Mouse (Mus musculus) spleen, adult 2 months (tissue): ENCODE results near the gene Olfr1129. TPM values are rescaled to one million over a fixed set of nuclear protein-coding genes. Genes with fewer than 3 reads are reported as not detected.
"Not testable (repeated sequence)": the region's sequence is repeated elsewhere in the genome, so short reads cannot be mapped to it uniquely, and the experiment has no call there.

Experiments used
- DNase-seq, 2 experiments: peaks; one replicate each; pipeline versions ENCODE4 v3.0.0 to v3.0.0-alpha.2; 2012 to 2021; ENCODE audit warnings: low spot score in 2 of 2, low read depth in 1 of 2
- H3K27ac ChIP-seq: fragments of 200-500 bp; 2 replicates; pipeline ENCODE4 v1.5.1; 2012; ENCODE audit warnings: low read length, inconsistent platforms; ENCODE audit not compliant: insufficient read depth
- H3K27me3 ChIP-seq: fragments of 200-500 bp; 2 replicates; pipeline ENCODE4 v1.6.1; 2012; ENCODE audit warnings: mild to moderate bottlenecking, moderate library complexity, low read length, inconsistent platforms; ENCODE audit not compliant: control insufficient read depth, insufficient read depth
- H3K36me3 ChIP-seq: fragments of 200-500 bp; 2 replicates; pipeline ENCODE4 v1.6.1; 2012; ENCODE audit warnings: mild to moderate bottlenecking, low read length, inconsistent platforms; ENCODE audit not compliant: control insufficient read depth, insufficient read depth
- H3K4me1 ChIP-seq: fragments of 200-500 bp; 2 replicates; pipeline ENCODE4 v1.6.1; 2011; ENCODE audit warnings: inconsistent platforms; ENCODE audit not compliant: control insufficient read depth, insufficient read depth, insufficient read length
- H3K4me3 ChIP-seq: fragments of 200-500 bp; 2 replicates; pipeline ENCODE4 v1.5.1; 2011; ENCODE audit warnings: mild to moderate bottlenecking, inconsistent platforms; ENCODE audit not compliant: insufficient read depth, insufficient read length; ENCODE audit errors: extremely low read depth
- CTCF ChIP-seq: fragments of 200-500 bp; IDR thresholded peaks from 2 replicates; pipeline ENCODE4 v1.5.1; 2011; ENCODE audit warnings: mild to moderate bottlenecking, inconsistent platforms; ENCODE audit not compliant: insufficient read depth, insufficient read length, insufficient replicate concordance; ENCODE audit errors: extremely low read depth
- POLR2A ChIP-seq: fragments of 200-500 bp; IDR thresholded peaks from 2 replicates; pipeline ENCODE4 v1.6.1; 2011; ENCODE audit warnings: low read depth, low read length, inconsistent platforms
- WGBS: fragments of 180-500 bp; shearing (Covaris S2); methylation state at CpG from one replicate; pipeline ENCODE4 v1.1.7; 2018; 5-methylcytosine and 5-hydroxymethylcytosine counted together
- polyA plus RNA-seq: library from polyadenylated mRNA; depleted of rRNA; stranded (reverse); fragments of >200 nt; gene quantifications from 2 replicates; pipeline ENCODE4 v1.2.3, GENCODE M21; 2012; rRNA removed

Gene Olfr1129
- polyA plus RNA-seq: not detected in 2 replicates

DNA sequence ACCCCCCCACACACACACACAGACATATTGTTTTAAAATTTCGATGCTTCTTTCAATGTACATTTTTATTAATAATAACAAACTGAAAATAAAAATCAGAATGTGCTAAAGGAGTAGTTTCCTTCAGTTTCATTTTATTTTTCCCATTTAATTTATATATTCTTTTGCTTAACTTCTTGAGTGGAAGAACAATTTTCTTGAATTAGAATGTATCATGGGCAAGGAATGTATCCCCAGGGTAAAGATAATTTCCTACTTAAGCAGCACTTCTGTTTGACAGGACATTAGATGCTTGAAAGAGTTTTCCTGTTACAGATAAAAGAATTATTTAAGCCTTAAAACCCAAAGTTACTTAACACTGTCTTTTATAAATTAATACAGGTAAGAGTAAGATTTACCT lies at the start of gene Olfr1129:
Olfr1129 (plus strand) TSS at position 301 of the 400 bp plus-strand sequence.
- H3K4me3 ChIP-seq, H3K4me1 ChIP-seq, H3K27me3 ChIP-seq, H3K27ac ChIP-seq, H3K36me3 ChIP-seq, DNase-seq: not testable (repeated sequence)
- 67% methylated on average over 1 of the region's 1 CpGs for WGBS

DNA sequence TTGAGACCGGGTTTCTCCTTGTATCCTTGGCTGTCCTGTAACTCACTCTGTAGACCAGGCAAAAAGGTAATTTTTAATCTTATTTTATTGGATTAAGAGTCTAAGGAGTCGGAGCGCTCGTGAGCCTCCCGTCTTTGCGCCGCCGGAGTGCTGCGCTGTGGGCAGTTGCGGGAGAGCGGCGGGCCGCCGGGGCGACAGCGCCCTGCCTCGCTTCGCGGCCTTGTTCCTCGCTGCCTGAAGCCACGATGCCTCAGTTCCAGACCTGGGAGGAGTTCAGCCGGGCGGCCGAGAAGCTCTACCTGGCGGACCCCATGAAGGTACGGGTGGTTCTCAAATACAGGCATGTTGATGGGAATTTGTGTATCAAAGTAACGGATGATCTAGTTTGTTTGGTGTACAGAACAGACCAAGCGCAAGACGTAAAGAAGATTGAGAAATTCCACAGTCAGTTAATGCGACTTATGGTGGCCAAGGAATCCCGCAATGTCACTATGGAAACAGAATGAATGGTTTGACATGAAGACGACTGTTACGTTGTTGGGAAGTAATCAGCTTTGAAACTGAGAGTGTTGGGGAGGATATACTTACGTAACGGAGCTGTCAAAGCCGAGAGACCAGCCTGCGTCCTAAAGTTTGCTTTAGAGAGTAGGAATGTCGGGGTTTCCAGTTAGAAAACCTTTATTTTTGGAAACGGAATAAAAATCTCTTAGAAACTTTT lies 47.6 kb upstream of the Olfr1129 start:
- H3K27me3 ChIP-seq, H3K4me3 ChIP-seq, H3K4me1 ChIP-seq, DNase-seq, H3K27ac ChIP-seq, H3K36me3 ChIP-seq: not testable (repeated sequence)
- 42% methylated on average over 39 of the region's 39 CpGs for WGBS

DNA sequence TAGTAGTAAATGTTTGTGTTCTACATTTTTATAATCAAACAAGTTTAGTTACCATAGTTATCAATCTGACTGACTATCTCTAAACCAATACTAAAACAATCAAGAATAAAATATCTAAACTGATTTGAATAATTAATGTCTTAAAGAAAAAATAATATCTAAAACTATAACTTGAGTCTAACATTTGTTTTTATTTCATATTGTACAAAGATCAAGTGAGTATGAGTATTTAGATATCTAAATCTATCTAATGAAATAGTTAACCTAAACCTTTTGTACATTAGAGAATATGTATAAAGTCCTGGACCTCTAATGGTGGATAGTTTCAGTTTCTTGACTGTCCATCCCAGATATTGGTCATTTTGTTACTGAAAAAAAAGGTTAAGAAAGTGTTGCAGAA lies 42.2 kb upstream of the Olfr1129 start, which contains the start of gene Olfr153:
Olfr153 (plus strand) TSS at position 301 of the 400 bp plus-strand sequence.
- Histone ChIP-seq H3K4me1 (no peaks in the 10 kb centered on the region), H3K36me3 (no peaks in the 10 kb centered on the region), H3K27me3 (no peaks in the 10 kb centered on the region), H3K4me3 (no peak within 1 kb of the TSS), H3K27ac (no peak within 1 kb of the TSS)
- no peak for TF ChIP-seq POLR2A
- TF ChIP-seq CTCF: no peak
- no peak for DNase-seq

DNA sequence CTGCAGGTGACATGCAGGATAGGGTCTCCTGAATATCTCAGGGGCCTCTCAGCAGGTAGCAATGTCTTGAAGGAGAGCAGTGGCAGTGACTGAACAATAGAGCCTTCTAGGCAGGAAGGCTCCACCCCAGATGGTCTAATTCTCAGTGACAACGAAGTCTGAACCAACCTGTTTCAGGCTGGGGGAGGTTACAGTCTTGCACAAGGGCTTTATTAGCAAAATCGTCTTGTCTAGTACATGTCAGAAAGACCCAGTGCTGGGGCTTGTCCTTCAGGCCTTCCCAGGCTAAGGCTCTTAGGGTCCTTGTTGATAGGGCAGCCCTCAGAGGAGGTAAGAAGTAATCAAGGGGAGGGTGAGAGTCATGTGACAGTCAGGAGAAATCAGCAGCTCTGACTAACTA lies 38.9 kb upstream of the Olfr1129 start:
- H3K27ac ChIP-seq: no peak overlapping the region
- H3K27me3 ChIP-seq: no peaks in the 10 kb centered on the region
- no peak overlapping the region for H3K4me3 ChIP-seq
- WGBS: 72% methylated on average over 2 of the region's 2 CpGs
- TF ChIP-seq CTCF (no peak), POLR2A (no peak)
- no peaks in the 10 kb centered on the region for H3K36me3 ChIP-seq
- no peaks in the 10 kb centered on the region for H3K4me1 ChIP-seq
- no peak for DNase-seq

DNA sequence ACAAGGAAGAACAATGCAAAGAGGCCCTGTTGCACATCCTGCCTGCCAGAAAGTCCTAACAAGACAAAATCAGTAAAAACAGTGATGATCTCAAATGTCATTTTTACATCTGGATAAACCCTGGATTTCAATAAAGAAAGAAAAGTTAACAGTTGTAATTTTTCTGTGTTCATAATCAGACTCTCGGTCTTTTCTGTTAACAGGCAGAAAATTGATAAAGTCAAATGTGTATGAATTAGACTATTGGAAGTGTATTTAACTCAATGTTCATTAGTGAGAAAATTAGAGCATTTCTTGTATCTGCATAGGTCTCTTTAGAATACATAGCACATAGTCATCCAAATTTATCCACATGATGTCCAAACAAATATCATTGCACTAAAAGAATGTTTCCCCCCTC lies 28.3 kb upstream of the Olfr1129 start, which contains the start of gene Olfr1128:
Olfr1128 (minus strand) TSS at position 101 of the 400 bp plus-strand sequence.
- Histone ChIP-seq H3K4me1 (no peaks in the 10 kb centered on the region), H3K4me3 (no peak within 1 kb of the TSS), H3K36me3 (no peaks in the 10 kb centered on the region), H3K27ac (no peak within 1 kb of the TSS), H3K27me3 (no peaks in the 10 kb centered on the region)
- DNase-seq: no peak
- 89% methylated on average over 1 of the region's 1 CpGs for WGBS
- TF ChIP-seq CTCF (no peak), POLR2A (no peak)

DNA sequence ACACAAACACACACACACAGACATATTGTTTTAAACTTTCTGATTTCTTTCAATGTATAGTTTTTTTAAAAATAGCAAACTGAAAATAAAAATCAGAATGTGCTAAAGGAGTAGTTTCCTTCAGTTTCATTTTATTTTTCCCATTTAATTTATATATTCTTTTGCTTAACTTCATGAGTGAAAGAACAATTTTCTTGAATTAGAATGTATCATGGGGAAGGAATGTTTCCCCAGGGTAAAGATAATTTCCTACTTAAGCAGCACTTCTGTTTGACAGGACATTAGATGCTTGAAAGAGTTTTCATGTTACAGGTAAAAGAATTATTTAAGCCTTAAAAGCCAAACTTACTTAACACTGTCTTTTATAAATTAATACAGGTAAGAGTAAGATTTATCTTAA lies 32.2 kb downstream of the Olfr1129 start, which contains the start of gene Olfr1130:
Olfr1130 (plus strand) TSS at position 301 of the 400 bp plus-strand sequence.
- H3K27me3 ChIP-seq, H3K36me3 ChIP-seq, H3K4me1 ChIP-seq, H3K4me3 ChIP-seq, DNase-seq, H3K27ac ChIP-seq: not testable (repeated sequence)

DNA sequence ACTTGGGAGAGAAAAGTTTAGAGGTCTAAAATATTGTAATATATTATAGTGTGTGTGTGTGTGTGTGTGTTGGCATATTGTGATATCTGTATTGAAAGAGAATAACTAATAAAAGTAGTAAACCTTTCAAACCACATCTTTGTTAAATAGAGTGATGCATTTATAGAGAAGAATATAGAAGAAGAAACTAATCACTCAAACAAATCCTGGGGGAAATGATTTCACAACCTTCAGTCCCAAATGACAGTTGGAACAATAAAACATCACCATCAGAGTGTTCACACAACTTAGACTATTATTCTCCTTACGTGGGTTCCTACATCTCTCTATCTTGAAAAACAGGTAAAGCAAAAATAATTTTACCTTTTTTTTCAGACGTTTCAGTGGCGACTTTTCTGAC lies 53.1 kb downstream of the Olfr1129 start, which contains the start of gene Olfr1131:
Olfr1131 (plus strand) TSS at position 301 of the 400 bp plus-strand sequence.
- Histone ChIP-seq H3K27ac (no peak within 1 kb of the TSS), H3K4me3 (no peak within 1 kb of the TSS), H3K36me3 (no peaks in the 10 kb centered on the region), H3K4me1 (no peaks in the 10 kb centered on the region), H3K27me3 (no peaks in the 10 kb centered on the region)
- no peak for DNase-seq
- TF ChIP-seq CTCF: no peak
- no peak for TF ChIP-seq POLR2A
- 66% methylated on average over 3 of the region's 3 CpGs for WGBS

Other genes starting within 250 kb of the Olfr1129 start
- gene Olfr1120, start 219.1 kb upstream of the Olfr1129 start, polyA plus RNA-seq: not detected in 2 replicates
- gene Olfr1121, start 204.0 kb upstream of the Olfr1129 start, polyA plus RNA-seq: not detected in 2 replicates
- gene Olfr1122, start 188.1 kb upstream of the Olfr1129 start, polyA plus RNA-seq: not detected in 2 replicates
- not detected in 2 replicates for gene Olfr1123, start 157.3 kb upstream of the Olfr1129 start, polyA plus RNA-seq
- gene Olfr1124, start 143.6 kb upstream of the Olfr1129 start, polyA plus RNA-seq: not detected in 2 replicates
- gene Olfr1126, start 119.9 kb upstream of the Olfr1129 start, polyA plus RNA-seq: not detected in 2 replicates
- not detected in 2 replicates for gene Pramel7, start 76.8 kb upstream of the Olfr1129 start, polyA plus RNA-seq
- not detected in 2 replicates for gene Pramel6, start 67.3 kb upstream of the Olfr1129 start, polyA plus RNA-seq
- gene Olfr153, start 42.1 kb upstream of the Olfr1129 start, polyA plus RNA-seq: not detected in 2 replicates
- gene Olfr1128, start 28.4 kb upstream of the Olfr1129 start, polyA plus RNA-seq: not detected in 2 replicates
- gene Olfr1130, start 32.3 kb downstream of the Olfr1129 start, polyA plus RNA-seq: not detected in 2 replicates
- not detected in 2 replicates for gene Olfr1131, start 53.2 kb downstream of the Olfr1129 start, polyA plus RNA-seq
- not detected in 2 replicates for gene Olfr1132, start 63.6 kb downstream of the Olfr1129 start, polyA plus RNA-seq
- not detected in 2 replicates for gene Olfr1133, start 73.5 kb downstream of the Olfr1129 start, polyA plus RNA-seq
- gene Olfr1134, start 84.6 kb downstream of the Olfr1129 start, polyA plus RNA-seq: not detected in 2 replicates
- not detected in 2 replicates for gene Olfr1135, start 99.8 kb downstream of the Olfr1129 start, polyA plus RNA-seq
- not detected in 2 replicates for gene Olfr1136, start 120.0 kb downstream of the Olfr1129 start, polyA plus RNA-seq
- gene Olfr1137, start 139.3 kb downstream of the Olfr1129 start, polyA plus RNA-seq: not detected in 2 replicates
- not detected in 2 replicates for gene Olfr1138, start 166.1 kb downstream of the Olfr1129 start, polyA plus RNA-seq
- not detected in 2 replicates for gene Olfr1140, start 169.8 kb downstream of the Olfr1129 start, polyA plus RNA-seq
- gene Olfr1141, start 180.1 kb downstream of the Olfr1129 start, polyA plus RNA-seq: not detected in 2 replicates
- not detected in 2 replicates for gene Olfr152, start 205.6 kb downstream of the Olfr1129 start, polyA plus RNA-seq
- gene Olfr1143, start 226.7 kb downstream of the Olfr1129 start, polyA plus RNA-seq: not detected in 2 replicates
- not detected in 2 replicates for gene Olfr1145, start 235.9 kb downstream of the Olfr1129 start, polyA plus RNA-seq